Mouse (Mus musculus): ENCODE results near the gene Gm20388. TPM values are rescaled to one million over a fixed set of nuclear protein-coding genes. Genes with fewer than 3 reads are reported as not detected.

Gene Gm20388
- polyA plus RNA-seq, 1 experiment from 2014 or later: not detected

- peak; percentile 46 for DNase-seq
- peak overlapping the region; percentile 73 for H3K27ac ChIP-seq
- peak; percentile 87 for ATAC-seq (ENCODE audit: low read depth)
- no peaks in the 10 kb centered on the region for H3K36me3 ChIP-seq
- peak overlapping the region; percentile 39; the same call in 1 of the 2 replicates for H3K9ac ChIP-seq
- peaks cover 30% of the 10 kb centered on the region for H3K27me3 ChIP-seq
- H3K4me2 ChIP-seq: peak overlapping the region; percentile 34
- H3K4me3 ChIP-seq (replicated peaks): no peak overlapping the region
- WGBS (ENCODE audit: insufficient replicate concordance): 22% methylated on average over 8 of the region's 8 CpGs
- peaks cover 50% of the 10 kb centered on the region for H3K4me1 ChIP-seq (replicated peaks)
- no peaks in the 10 kb centered on the region for H3K9me3 ChIP-seq (replicated peaks)
Measured at GRCm38 (mm10) chr8:123415967-123416943, 3505.6 kb downstream of the Gm20388 start.

GRCm38 (mm10) chr8:123416944-123417555, 3506.4 kb downstream of the Gm20388 start:
- Histone ChIP-seq H3K27ac (peak overlapping the region; percentile 69), H3K27me3 (peaks cover 22% of the 10 kb centered on the region), H3K36me3 (no peaks in the 10 kb centered on the region), H3K9me3 (replicated peaks) (no peaks in the 10 kb centered on the region), H3K9ac (peak overlapping the region; percentile 39; the same call in 1 of the 2 replicates), H3K4me2 (peak overlapping the region; percentile 34), H3K4me1 (replicated peaks) (peaks cover 48% of the 10 kb centered on the region), H3K4me3 (replicated peaks) (no peak overlapping the region)
- 54% methylated on average over 8 of the region's 8 CpGs for WGBS (ENCODE audit: insufficient replicate concordance)
- ATAC-seq (ENCODE audit: low read depth) (peak; percentile 46), DNase-seq (no peak)

- H3K9ac ChIP-seq: no peak overlapping the region
- H3K27me3 ChIP-seq: no peaks in the 10 kb centered on the region
- H3K4me2 ChIP-seq: no peak overlapping the region
- 61% methylated on average over 4 of the region's 4 CpGs for WGBS (ENCODE audit: insufficient replicate concordance)
- H3K4me1 ChIP-seq (replicated peaks): peaks cover 32% of the 10 kb centered on the region
- no peak overlapping the region for H3K27ac ChIP-seq
- no peaks in the 10 kb centered on the region for H3K9me3 ChIP-seq (replicated peaks)
- H3K4me3 ChIP-seq (replicated peaks): no peak overlapping the region
- no peak for DNase-seq
- H3K36me3 ChIP-seq: no peaks in the 10 kb centered on the region
- no peak for ATAC-seq (ENCODE audit: low read depth)
Measured at GRCm38 (mm10) chr8:123419711-123420110, 3509.1 kb downstream of the Gm20388 start.

- DNase-seq (no peak), ATAC-seq (ENCODE audit: low read depth) (no peak)
- peaks cover 32% of the 10 kb centered on the region for H3K4me1 ChIP-seq (replicated peaks)
- no peak overlapping the region for H3K27ac ChIP-seq
- H3K4me3 ChIP-seq (replicated peaks): no peak overlapping the region
- H3K27me3 ChIP-seq: no peaks in the 10 kb centered on the region
- no peak overlapping the region for H3K4me2 ChIP-seq
- no peak overlapping the region for H3K9ac ChIP-seq
- WGBS (ENCODE audit: insufficient replicate concordance): 84% methylated on average over 34 of the region's 34 CpGs
- no peaks in the 10 kb centered on the region for H3K9me3 ChIP-seq (replicated peaks)
- no peaks in the 10 kb centered on the region for H3K36me3 ChIP-seq
Measured at GRCm38 (mm10) chr8:123420525-123421281, 3510.1 kb downstream of the Gm20388 start.

DNA sequence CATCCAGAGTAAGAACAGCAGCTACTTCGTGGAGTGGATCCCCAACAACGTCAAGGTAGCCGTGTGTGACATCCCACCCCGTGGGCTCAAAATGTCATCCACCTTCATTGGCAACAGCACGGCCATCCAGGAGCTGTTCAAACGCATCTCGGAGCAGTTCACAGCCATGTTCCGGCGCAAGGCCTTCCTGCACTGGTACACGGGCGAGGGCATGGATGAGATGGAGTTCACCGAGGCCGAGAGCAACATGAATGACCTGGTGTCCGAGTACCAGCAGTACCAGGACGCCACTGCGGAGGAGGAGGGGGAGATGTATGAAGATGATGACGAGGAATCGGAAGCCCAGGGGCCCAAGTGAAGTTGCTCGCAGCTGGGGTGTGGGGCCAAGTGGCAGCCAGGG, 3510.7 kb downstream of the Gm20388 start:
- H3K36me3 ChIP-seq: no peaks in the 10 kb centered on the region
- no peaks in the 10 kb centered on the region for H3K27me3 ChIP-seq
- H3K9ac ChIP-seq: no peak overlapping the region
- no peak for DNase-seq
- peaks cover 30% of the 10 kb centered on the region for H3K4me1 ChIP-seq (replicated peaks)
- 73% methylated on average over 19 of the region's 19 CpGs for WGBS (ENCODE audit: insufficient replicate concordance)
- peaks cover 1% of the 10 kb centered on the region; the same call in 1 of the 2 replicates for H3K9me3 ChIP-seq (replicated peaks)
- no peak overlapping the region for H3K27ac ChIP-seq
- H3K4me3 ChIP-seq (replicated peaks): no peak overlapping the region
- no peak overlapping the region for H3K4me2 ChIP-seq
- ATAC-seq (ENCODE audit: low read depth): no peak

GRCm38 (mm10) chr8:123422056-123422780, 3511.6 kb downstream of the Gm20388 start:
- no peak overlapping the region for H3K9ac ChIP-seq
- H3K27me3 ChIP-seq: no peaks in the 10 kb centered on the region
- H3K27ac ChIP-seq: no peak overlapping the region
- 2% methylated on average over 17 of the region's 17 CpGs for WGBS (ENCODE audit: insufficient replicate concordance)
- H3K9me3 ChIP-seq (replicated peaks): peaks cover 10% of the 10 kb centered on the region
- H3K4me2 ChIP-seq: peak overlapping the region; percentile 51
- H3K4me3 ChIP-seq (replicated peaks): peak overlapping the region; percentile 21
- no peaks in the 10 kb centered on the region for H3K36me3 ChIP-seq
- H3K4me1 ChIP-seq (replicated peaks): peaks cover 21% of the 10 kb centered on the region
- peak; percentile 57 for DNase-seq
- ATAC-seq (ENCODE audit: low read depth): peak; percentile 60; the same call in 1 of the 2 replicates

DNA sequence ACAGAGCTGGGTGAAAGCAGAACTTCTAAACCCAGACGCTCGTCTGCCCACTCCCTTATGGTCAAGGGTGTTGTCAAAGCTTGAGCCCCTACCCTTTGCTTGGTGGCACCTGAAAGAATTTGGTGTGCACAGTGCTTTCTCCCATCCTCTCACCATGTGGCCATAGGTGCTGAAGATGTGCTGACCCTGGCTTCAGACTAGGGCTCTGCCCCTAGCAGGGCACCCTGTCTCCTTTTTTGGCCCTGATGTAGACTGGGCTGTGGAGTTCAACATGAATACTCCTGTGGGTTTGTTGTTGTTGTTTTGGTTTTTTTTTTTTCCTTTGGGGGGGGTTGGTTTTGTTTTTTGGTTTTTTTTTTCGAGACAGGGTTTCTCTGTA, 3512.1 kb downstream of the Gm20388 start:
- no peak overlapping the region for H3K9ac ChIP-seq
- H3K27ac ChIP-seq: no peak overlapping the region
- DNase-seq: no peak
- H3K36me3 ChIP-seq: no peaks in the 10 kb centered on the region; the same call in 1 of the 2 replicates
- H3K9me3 ChIP-seq (replicated peaks): peaks cover 16% of the 10 kb centered on the region
- no peaks in the 10 kb centered on the region for H3K27me3 ChIP-seq
- peaks cover 16% of the 10 kb centered on the region for H3K4me1 ChIP-seq (replicated peaks)
- H3K4me2 ChIP-seq: peak overlapping the region; percentile 51
- WGBS (ENCODE audit: insufficient replicate concordance): 10% methylated on average over 3 of the region's 3 CpGs
- peak; percentile 39; the same call in 1 of the 2 replicates for ATAC-seq (ENCODE audit: low read depth)
- H3K4me3 ChIP-seq (replicated peaks): no peak overlapping the region

DNA sequence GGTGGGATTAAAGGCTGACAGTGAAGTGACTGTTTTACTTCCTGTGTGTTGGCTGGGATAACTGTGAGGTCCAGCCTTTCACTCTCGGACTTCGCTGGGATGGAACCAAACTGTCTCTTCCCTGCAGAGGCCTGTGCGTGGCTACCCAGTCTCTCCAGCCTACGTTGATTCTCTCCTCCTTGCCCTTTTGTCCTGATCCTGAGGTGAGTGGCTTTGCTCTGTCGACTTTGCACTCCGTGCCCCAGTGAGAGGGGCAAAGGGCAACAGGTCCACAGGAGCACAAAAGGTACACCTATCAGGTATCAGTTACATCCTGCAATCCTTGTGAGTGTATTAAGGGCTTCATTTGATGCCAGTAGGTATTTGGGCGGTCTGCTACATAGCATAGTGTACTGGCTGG, 3512.8 kb downstream of the Gm20388 start, which contains the start of gene Def8:
Def8 (plus strand) TSS at position 87 of the 400 bp plus-strand sequence.
- 66% methylated on average over 7 of the region's 7 CpGs for WGBS (ENCODE audit: insufficient replicate concordance)
- H3K9me3 ChIP-seq (replicated peaks): peaks cover 22% of the 10 kb centered on the region
- no peaks in the 10 kb centered on the region for H3K27me3 ChIP-seq
- H3K4me3 ChIP-seq (replicated peaks): peak within 1 kb of the TSS; percentile 21
- H3K4me1 ChIP-seq (replicated peaks): peaks cover 13% of the 10 kb centered on the region
- H3K9ac ChIP-seq: no peak within 1 kb of the TSS
- H3K4me2 ChIP-seq: peak within 1 kb of the TSS; percentile 51
- ATAC-seq (ENCODE audit: low read depth) (no peak), DNase-seq (no peak)
- peaks cover 4% of the 10 kb centered on the region; the same call in 1 of the 2 replicates for H3K36me3 ChIP-seq
- H3K27ac ChIP-seq: no peak within 1 kb of the TSS

GRCm38 (mm10) chr8:123426511-123427509, 3516.2 kb downstream of the Gm20388 start:
- H3K4me1 ChIP-seq (replicated peaks): peaks cover 7% of the 10 kb centered on the region
- ATAC-seq (ENCODE audit: low read depth): no peak
- no peaks in the 10 kb centered on the region for H3K27me3 ChIP-seq
- H3K9me3 ChIP-seq (replicated peaks): peaks cover 50% of the 10 kb centered on the region
- no peak overlapping the region for H3K4me3 ChIP-seq (replicated peaks)
- no peak overlapping the region for H3K27ac ChIP-seq
- WGBS (ENCODE audit: insufficient replicate concordance): 86% methylated on average over 27 of the region's 27 CpGs
- no peak overlapping the region for H3K9ac ChIP-seq
- no peak overlapping the region for H3K4me2 ChIP-seq
- DNase-seq: no peak
- peaks cover 8% of the 10 kb centered on the region; the same call in 1 of the 2 replicates for H3K36me3 ChIP-seq

All from liver, embryonic 13.5 days (tissue).